Mouse (Mus musculus): ENCODE measurements around the gene Abhd12b. TPM values are rescaled to one million over a fixed set of nuclear protein-coding genes. Genes with fewer than 3 reads are reported as not detected.

The Abhd12b gene
- total RNA-seq (2014; rRNA removed) (0.08 TPM in 1 of 2 replicates, not detected in the other), polyA plus RNA-seq (2015; fragmentation: Nextera tagmentation; extraction: Ambion mirVana) (0.13 TPM in 1 of 2 replicates, not detected in the other)

GRCm38 (mm10) chr12:70153842-70154241 is at the start of gene Abhd12b:
Gene Abhd12b (plus strand): TSS chr12:70154142.
- no peak for TF ChIP-seq CTCF (IDR thresholded peaks at IDR 0.05; ENCODE audit: low read depth)
- peaks cover 2% of the 10 kb centered on the region; the same call in 1 of the 2 replicates for H3K4me1 ChIP-seq (ENCODE audit: insufficient read depth)
- H3K36me3 ChIP-seq (ENCODE audit: insufficient read depth), result no peaks in the 10 kb centered on the region
- WGBS, result 55% methylated on average over 3 of the region's 3 CpGs
- no peak within 1 kb of the TSS for H3K4me3 ChIP-seq (ENCODE audit: low read depth, low read length)
- H3K27ac ChIP-seq (ENCODE audit: low read depth, low read length), result no peak within 1 kb of the TSS
- no peak for DNase-seq
- H3K9me3 ChIP-seq (ENCODE audit: low read length), result no peaks in the 10 kb centered on the region
- H3K4me2 ChIP-seq (ENCODE audit: low read depth), result no peak within 1 kb of the TSS
- H3K27me3 ChIP-seq (ENCODE audit: insufficient read depth, low read length), result no peaks in the 10 kb centered on the region
- H3K9ac ChIP-seq, result no peak within 1 kb of the TSS
- ATAC-seq, result no peak

- Histone ChIP-seq H3K9me3 (ENCODE audit: low read length) (no peaks in the 10 kb centered on the region), H3K36me3 (ENCODE audit: insufficient read depth) (peaks cover 4% of the 10 kb centered on the region; the same call in 1 of the 2 replicates), H3K4me2 (ENCODE audit: low read depth) (no peak overlapping the region), H3K4me3 (ENCODE audit: low read depth, low read length) (no peak overlapping the region), H3K27ac (ENCODE audit: low read depth, low read length) (no peak overlapping the region), H3K9ac (no peak overlapping the region), H3K27me3 (ENCODE audit: insufficient read depth, low read length) (no peaks in the 10 kb centered on the region), H3K4me1 (ENCODE audit: insufficient read depth) (peaks cover 27% of the 10 kb centered on the region)
- WGBS, result 47% methylated on average over 4 of the region's 4 CpGs
- TF ChIP-seq CTCF (IDR thresholded peaks at IDR 0.05; ENCODE audit: low read depth), result no peak
- no peak for DNase-seq
- ATAC-seq, result no peak
Observed at GRCm38 (mm10) chr12:70104199-70104598, 49.7 kb upstream of the Abhd12b start.

DNA sequence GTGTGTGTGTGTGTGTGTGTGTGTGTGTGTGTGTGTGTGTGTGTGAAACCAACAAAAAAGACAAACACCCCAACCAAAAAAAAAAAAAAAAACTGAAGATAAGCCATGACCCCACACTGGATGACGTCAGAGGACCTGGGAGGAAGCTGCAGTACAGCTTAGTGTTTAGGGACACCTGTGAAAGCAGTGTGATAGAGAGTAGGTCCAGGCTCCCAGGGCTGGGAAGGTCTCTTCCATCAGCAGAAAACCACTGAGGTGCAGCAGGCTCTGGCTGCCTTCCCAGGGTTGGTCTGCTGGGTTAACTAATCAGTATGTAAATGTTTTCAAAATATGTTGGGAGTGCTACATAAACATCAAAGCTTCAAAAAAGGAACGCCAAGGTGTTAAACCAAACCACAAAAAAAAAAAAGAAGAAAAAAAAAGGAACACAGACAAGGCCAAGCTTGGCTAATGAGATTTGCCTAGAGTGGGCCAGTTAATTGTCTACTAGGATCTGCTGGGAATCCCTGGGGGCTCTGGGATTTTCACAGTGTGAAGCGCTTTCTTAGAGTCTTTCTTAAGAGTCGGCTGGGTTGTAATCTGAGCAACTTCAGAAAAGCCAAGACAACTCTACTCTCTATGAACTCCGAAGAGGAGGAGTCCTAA is 49.0 kb upstream of the Abhd12b start:
- peaks cover 27% of the 10 kb centered on the region for H3K4me1 ChIP-seq (ENCODE audit: insufficient read depth)
- no peak overlapping the region for H3K9ac ChIP-seq
- no peak overlapping the region for H3K4me3 ChIP-seq (ENCODE audit: low read depth, low read length)
- WGBS, result 15% methylated on average over 5 of the region's 5 CpGs
- no peak for TF ChIP-seq CTCF (IDR thresholded peaks at IDR 0.05; ENCODE audit: low read depth)
- DNase-seq, result no peak
- no peak for ATAC-seq
- H3K36me3 ChIP-seq (ENCODE audit: insufficient read depth), result peaks cover 4% of the 10 kb centered on the region; the same call in 1 of the 2 replicates
- no peak overlapping the region for H3K27ac ChIP-seq (ENCODE audit: low read depth, low read length)
- H3K4me2 ChIP-seq (ENCODE audit: low read depth), result peak overlapping the region; percentile 79; the same call in 1 of the 2 replicates
- H3K9me3 ChIP-seq (ENCODE audit: low read length), result no peaks in the 10 kb centered on the region
- H3K27me3 ChIP-seq (ENCODE audit: insufficient read depth, low read length), result no peaks in the 10 kb centered on the region

- H3K4me2 ChIP-seq (ENCODE audit: low read depth), result peak overlapping the region; percentile 79
- no peak overlapping the region for H3K9ac ChIP-seq
- H3K27ac ChIP-seq (ENCODE audit: low read depth, low read length), result peak overlapping the region; percentile 62
- peaks cover 4% of the 10 kb centered on the region; the same call in 1 of the 2 replicates for H3K36me3 ChIP-seq (ENCODE audit: insufficient read depth)
- peak overlapping the region; percentile 11; the same call in 1 of the 2 replicates for H3K4me3 ChIP-seq (ENCODE audit: low read depth, low read length)
- H3K27me3 ChIP-seq (ENCODE audit: insufficient read depth, low read length), result no peaks in the 10 kb centered on the region
- H3K9me3 ChIP-seq (ENCODE audit: low read length), result no peaks in the 10 kb centered on the region
- WGBS, result 36% methylated on average over 6 of the region's 6 CpGs
- H3K4me1 ChIP-seq (ENCODE audit: insufficient read depth), result peaks cover 27% of the 10 kb centered on the region
- no peak for ATAC-seq
- TF ChIP-seq CTCF (IDR thresholded peaks at IDR 0.05; ENCODE audit: low read depth), result no peak
- peak; percentile 49 for DNase-seq
Observed at GRCm38 (mm10) chr12:70105885-70106284, 48.1 kb upstream of the Abhd12b start.

- Histone ChIP-seq H3K9ac (no peak overlapping the region), H3K27ac (ENCODE audit: low read depth, low read length) (peak overlapping the region; percentile 62)
Observed at GRCm38 (mm10) chr12:70106508-70106907, 47.4 kb upstream of the Abhd12b start.

DNA sequence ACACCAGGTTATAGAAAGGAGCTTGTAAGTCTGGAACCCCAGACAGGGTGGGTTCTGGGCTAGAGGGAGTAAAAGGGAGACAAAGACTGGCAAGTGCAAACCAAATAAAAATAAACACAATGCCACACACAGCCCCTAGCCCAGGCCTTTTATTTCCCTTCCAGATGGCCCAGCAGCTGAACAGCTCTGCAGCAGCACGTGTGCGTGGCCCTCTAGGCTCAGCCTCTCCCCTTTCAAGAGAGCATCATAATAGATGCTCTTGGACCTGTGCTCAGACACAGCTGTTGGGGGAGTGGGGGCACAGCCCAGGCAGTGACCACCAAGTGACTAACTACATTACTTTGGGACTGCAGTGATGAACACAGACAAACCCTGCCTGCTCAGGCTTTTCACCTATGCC is 45.8 kb upstream of the Abhd12b start:
- H3K9ac ChIP-seq, result 0 out of 2 replicates have a peak overlapping the region, but pooled peaks have one; percentile 19
- peak overlapping the region; percentile 79 for H3K4me2 ChIP-seq (ENCODE audit: low read depth)
- no peak for DNase-seq
- no peaks in the 10 kb centered on the region for H3K9me3 ChIP-seq (ENCODE audit: low read length)
- peaks cover 27% of the 10 kb centered on the region for H3K4me1 ChIP-seq (ENCODE audit: insufficient read depth)
- TF ChIP-seq CTCF (IDR thresholded peaks at IDR 0.05; ENCODE audit: low read depth), result no peak
- no peak for ATAC-seq
- H3K27me3 ChIP-seq (ENCODE audit: insufficient read depth, low read length), result no peaks in the 10 kb centered on the region
- peak overlapping the region; percentile 23; the same call in 1 of the 2 replicates for H3K4me3 ChIP-seq (ENCODE audit: low read depth, low read length)
- 0 out of 2 replicates have a peak overlapping the region, but pooled peaks have one; percentile 16 for H3K27ac ChIP-seq (ENCODE audit: low read depth, low read length)
- H3K36me3 ChIP-seq (ENCODE audit: insufficient read depth), result no peaks in the 10 kb centered on the region
- 12% methylated on average over 2 of the region's 2 CpGs for WGBS

More at GRCm38 (mm10) chr12:70106508-70106907, 47.4 kb upstream of the Abhd12b start:
- peaks cover 27% of the 10 kb centered on the region for H3K4me1 ChIP-seq (ENCODE audit: insufficient read depth)
- no peaks in the 10 kb centered on the region for H3K27me3 ChIP-seq (ENCODE audit: insufficient read depth, low read length)
- TF ChIP-seq CTCF (IDR thresholded peaks at IDR 0.05; ENCODE audit: low read depth), result no peak
- 28% methylated on average over 9 of the region's 9 CpGs for WGBS
- DNase-seq (no peak), ATAC-seq (no peak)
- peak overlapping the region; percentile 11; the same call in 1 of the 2 replicates for H3K4me3 ChIP-seq (ENCODE audit: low read depth, low read length)
- H3K36me3 ChIP-seq (ENCODE audit: insufficient read depth), result peaks cover 4% of the 10 kb centered on the region; the same call in 1 of the 2 replicates
- H3K9me3 ChIP-seq (ENCODE audit: low read length), result no peaks in the 10 kb centered on the region
- peak overlapping the region; percentile 79 for H3K4me2 ChIP-seq (ENCODE audit: low read depth)

- H3K4me1 ChIP-seq (ENCODE audit: insufficient read depth), result peaks cover 26% of the 10 kb centered on the region
- TF ChIP-seq CTCF (IDR thresholded peaks at IDR 0.05; ENCODE audit: low read depth), result no peak
- DNase-seq, result peak; percentile 47
Observed at GRCm38 (mm10) chr12:70109921-70110320, 44.0 kb upstream of the Abhd12b start.

More at GRCm38 (mm10) chr12:70109921-70110320, 44.0 kb upstream of the Abhd12b start:
- peak overlapping the region; percentile 64 for H3K4me3 ChIP-seq (ENCODE audit: low read depth, low read length)
- no peaks in the 10 kb centered on the region for H3K36me3 ChIP-seq (ENCODE audit: insufficient read depth)
- peak overlapping the region; percentile 94 for H3K27ac ChIP-seq (ENCODE audit: low read depth, low read length)
- H3K27me3 ChIP-seq (ENCODE audit: insufficient read depth, low read length), result no peaks in the 10 kb centered on the region
- peak overlapping the region; percentile 79 for H3K4me2 ChIP-seq (ENCODE audit: low read depth)
- WGBS, result 40% methylated on average over 6 of the region's 6 CpGs
- peak overlapping the region; percentile 92 for H3K9ac ChIP-seq
- no peaks in the 10 kb centered on the region for H3K9me3 ChIP-seq (ENCODE audit: low read length)
- ATAC-seq, result no peak
